Comparison of ENCODE assay signal across 26 mouse cellular contexts in genomic region chr11:42310892-42311291, GRCm38 (mm10). TPM values are rescaled to one million over a fixed set of nuclear protein-coding genes. Genes with fewer than 3 reads are reported as not detected.
"Had no signal": no experiment of that assay in that cellular context is flagged by ENCODE, and none has a peak within 500 bp of the region (broad histone marks: within the 10 kb centered on the region; RNA-seq: fewer than 3 reads in every experiment).

No protein-coding gene starts in this region.

- DNase-seq: kidney, postnatal 10 days; kidney, postnatal 4 days; liver; lung, adult 18-20 months; lung, postnatal 10 days; lung, postnatal 36 days; retina, postnatal 1 day; thymus, postnatal 25 days had no signal

- ATAC-seq: liver, embryonic 12.5 days; midbrain, embryonic 13.5 days; midbrain, embryonic 16.5 days had no signal

RNA-seq across cellular contexts. Expression of gene Gabra6, which starts 10.0 kb away (rescaled TPM):
- total RNA-seq: left cerebral cortex, adult 18-20 months; left cerebral cortex, postnatal 25 days; monocyte, adult 5-6 weeks; neutrophil, adult 5-6 weeks had no signal
- polyA plus RNA-seq: kidney, embryonic 15.5 days; limb, embryonic 10.5 days; limb, embryonic 13.5 days; liver, embryonic 12.5 days; liver, embryonic 15.5 days; lung, embryonic 15.5 days; midbrain, embryonic 10.5 days; midbrain, embryonic 13.5 days; midbrain, embryonic 16.5 days; myocyte; neural tube, embryonic 13.5 days; stomach, embryonic 14.5 days; stomach, postnatal 0 days; thymus, postnatal 0 days had no signal
